Mouse (Mus musculus) stomach, embryonic 14.5 days (tissue): ENCODE measurements around the gene Nt5m. TPM values are rescaled to one million over a fixed set of nuclear protein-coding genes. Genes with fewer than 3 reads are reported as not detected.

Source experiments
- ATAC-seq: fragments of 200-750 bp; cut with Nextera tagmentation; 2 replicates; pipeline ENCODE4 v1.8.0; 2017; ENCODE audit warnings: low read depth, moderate TSS enrichment; ENCODE audit not compliant: insufficient number of reproducible peaks, insufficient read depth, low FRiP score
- H3K27ac ChIP-seq: fragments of 300-500 bp; sonication (generic); 2 replicates; pipeline ENCODE4 v1.5.1; 2014; ENCODE audit warnings: mild to moderate bottlenecking, low read length, moderate library complexity, mixed read lengths
- H3K27me3 ChIP-seq: fragments of 300-500 bp; sonication (generic); 2 replicates; pipeline ENCODE4 v1.6.1; 2014; ENCODE audit warnings: low read length, control low read depth, mixed read lengths; ENCODE audit not compliant: control insufficient read depth, insufficient read depth
- H3K36me3 ChIP-seq: fragments of 300-500 bp; sonication (generic); 2 replicates; pipeline ENCODE4 v1.6.1; 2014; ENCODE audit warnings: mild to moderate bottlenecking, control low read depth, low read length, moderate library complexity, mixed read lengths; ENCODE audit not compliant: control insufficient read depth, insufficient read depth
- H3K4me1 ChIP-seq: fragments of 300-500 bp; sonication (generic); 2 replicates; pipeline ENCODE4 v1.6.1; 2014; ENCODE audit warnings: low read length, control low read depth, mixed read lengths; ENCODE audit not compliant: control insufficient read depth, insufficient read depth
- H3K4me2 ChIP-seq: fragments of 300-500 bp; sonication (generic); replicated peaks from 2 replicates; pipeline ENCODE4 v1.6.1; 2014; ENCODE audit warnings: low read depth, low read length, control low read depth
- H3K4me3 ChIP-seq: fragments of 300-500 bp; sonication (generic); 2 replicates; pipeline ENCODE4 v1.5.1; 2014; ENCODE audit warnings: low read depth, low read length, control low read depth
- H3K9ac ChIP-seq: fragments of 300-500 bp; sonication (generic); replicated peaks from 2 replicates; pipeline ENCODE4 v1.6.1; 2014; ENCODE audit warnings: low read depth, mild to moderate bottlenecking, control low read depth, low read length, moderate library complexity, mixed read lengths
- H3K9me3 ChIP-seq: fragments of 300-500 bp; sonication (generic); 2 replicates; pipeline ENCODE4 v1.6.1; 2016; ENCODE audit warnings: low read depth, low read length, control low read depth; ENCODE audit not compliant: control insufficient read depth
- WGBS: fragments of 180-500 bp; shearing (Covaris S2); extraction: QIAGEN DNeasy Blood & Tissue Kit; methylation state at CpG from one replicate; pipeline ENCODE4 v1.1.7; 2014; 5-methylcytosine and 5-hydroxymethylcytosine counted together
- polyA plus RNA-seq: library from polyadenylated mRNA; unstranded; fragments of >200 nt; fragmentation: Nextera tagmentation; extraction: Ambion mirVana; gene quantifications from 2 replicates; pipeline ENCODE4 v1.2.1, GENCODE M21; 2014

Nt5m gene
- polyA plus RNA-seq, 1 experiment from 2014 or later, result 36.6 TPM

GRCm38 (mm10) chr11:59847131-59847530, 7.9 kb downstream of the Nt5m start:
- Histone ChIP-seq H3K36me3 (no peaks in the 10 kb centered on the region), H3K9me3 (no peaks in the 10 kb centered on the region), H3K9ac (no peak overlapping the region), H3K4me3 (peak overlapping the region; percentile 69), H3K4me1 (0 out of 2 replicates have a peak, but pooled peaks cover 5% of the 10 kb centered on the region), H3K4me2 (peak overlapping the region; percentile 65; the same call in 1 of the 2 replicates), H3K27ac (no peak overlapping the region), H3K27me3 (no peaks in the 10 kb centered on the region)
- ATAC-seq, result no peak
- WGBS, result 17% methylated on average over 2 of the region's 2 CpGs

- Histone ChIP-seq H3K9me3 (no peaks in the 10 kb centered on the region), H3K27ac (peak overlapping the region; percentile 87), H3K4me3 (peak overlapping the region; percentile 69), H3K4me1 (0 out of 2 replicates have a peak, but pooled peaks cover 5% of the 10 kb centered on the region), H3K27me3 (no peaks in the 10 kb centered on the region), H3K4me2 (peak overlapping the region; percentile 65), H3K36me3 (no peaks in the 10 kb centered on the region), H3K9ac (peak overlapping the region; percentile 84)
- ATAC-seq, result peak; percentile 89
- WGBS, result under 1% methylated on average over 69 of the region's 69 CpGs
These were observed 8.9 kb downstream of the Nt5m start for GRCm38 (mm10) chr11:59847891-59848884.

GRCm38 (mm10) chr11:59852865-59853264, 13.6 kb downstream of the Nt5m start:
- no peaks in the 10 kb centered on the region for H3K36me3 ChIP-seq
- no peak for ATAC-seq
- no peaks in the 10 kb centered on the region for H3K9me3 ChIP-seq
- no peak overlapping the region for H3K4me2 ChIP-seq
- H3K9ac ChIP-seq, result no peak overlapping the region
- 50% methylated on average over 3 of the region's 3 CpGs for WGBS
- H3K27me3 ChIP-seq, result no peaks in the 10 kb centered on the region
- no peaks in the 10 kb centered on the region for H3K4me1 ChIP-seq
- H3K27ac ChIP-seq, result no peak overlapping the region
- no peak overlapping the region for H3K4me3 ChIP-seq

- Histone ChIP-seq H3K9me3 (no peaks in the 10 kb centered on the region), H3K4me3 (no peak overlapping the region), H3K36me3 (no peaks in the 10 kb centered on the region), H3K27ac (no peak overlapping the region), H3K4me2 (no peak overlapping the region), H3K4me1 (no peaks in the 10 kb centered on the region), H3K9ac (no peak overlapping the region), H3K27me3 (no peaks in the 10 kb centered on the region)
- no peak for ATAC-seq
- 84% methylated on average over 11 of the region's 11 CpGs for WGBS
These were observed 21.2 kb downstream of the Nt5m start for GRCm38 (mm10) chr11:59860467-59860866.

- H3K36me3 ChIP-seq, result no peaks in the 10 kb centered on the region
- no peaks in the 10 kb centered on the region for H3K9me3 ChIP-seq
- H3K27ac ChIP-seq, result no peak overlapping the region
- H3K4me1 ChIP-seq, result no peaks in the 10 kb centered on the region
- no peak overlapping the region for H3K4me3 ChIP-seq
- H3K4me2 ChIP-seq, result no peak overlapping the region
- no peak overlapping the region for H3K9ac ChIP-seq
- no peak for ATAC-seq
- 82% methylated on average over 6 of the region's 6 CpGs for WGBS
- H3K27me3 ChIP-seq, result no peaks in the 10 kb centered on the region
These were observed 25.1 kb downstream of the Nt5m start for GRCm38 (mm10) chr11:59864316-59864715.

GRCm38 (mm10) chr11:59872124-59872523, 32.9 kb downstream of the Nt5m start:
- Histone ChIP-seq H3K4me1 (no peaks in the 10 kb centered on the region), H3K9ac (no peak overlapping the region), H3K27ac (no peak overlapping the region), H3K4me3 (no peak overlapping the region), H3K27me3 (no peaks in the 10 kb centered on the region), H3K9me3 (no peaks in the 10 kb centered on the region), H3K36me3 (peaks cover 17% of the 10 kb centered on the region), H3K4me2 (no peak overlapping the region)
- 82% methylated on average over 8 of the region's 8 CpGs for WGBS
- no peak for ATAC-seq

- Histone ChIP-seq H3K27me3 (no peaks in the 10 kb centered on the region), H3K9me3 (no peaks in the 10 kb centered on the region), H3K27ac (no peak overlapping the region), H3K9ac (no peak overlapping the region), H3K4me3 (no peak overlapping the region), H3K36me3 (peaks cover 9% of the 10 kb centered on the region), H3K4me2 (no peak overlapping the region), H3K4me1 (0 out of 2 replicates have a peak, but pooled peaks cover 4% of the 10 kb centered on the region)
- ATAC-seq, result peak; percentile 65; the same call in 1 of the 2 replicates
- WGBS, result 23% methylated on average over 2 of the region's 2 CpGs
These were observed 40.8 kb downstream of the Nt5m start for GRCm38 (mm10) chr11:59880031-59880430.

GRCm38 (mm10) chr11:59885217-59885986, 46.2 kb downstream of the Nt5m start:
- Histone ChIP-seq H3K36me3 (no peaks in the 10 kb centered on the region), H3K9ac (no peak overlapping the region), H3K27me3 (no peaks in the 10 kb centered on the region), H3K4me3 (no peak overlapping the region), H3K4me2 (no peak overlapping the region), H3K27ac (peak overlapping the region; percentile 16; the same call in 1 of the 2 replicates), H3K4me1 (0 out of 2 replicates have a peak, but pooled peaks cover under 1% of the 10 kb centered on the region), H3K9me3 (no peaks in the 10 kb centered on the region)
- no peak for ATAC-seq
- WGBS, result 52% methylated on average over 17 of the region's 17 CpGs
